Mouse (Mus musculus) cerebellum, postnatal 36 days (tissue): ENCODE data around the gene Mmd.

ENCODE experiments used
- DNase-seq, 2 experiments: peaks; one replicate each; pipeline ENCODE4 v3.0.0; 2021 to 2022; ENCODE audit warnings: mixed read lengths in 2 of 2

The Mmd gene

DNA sequence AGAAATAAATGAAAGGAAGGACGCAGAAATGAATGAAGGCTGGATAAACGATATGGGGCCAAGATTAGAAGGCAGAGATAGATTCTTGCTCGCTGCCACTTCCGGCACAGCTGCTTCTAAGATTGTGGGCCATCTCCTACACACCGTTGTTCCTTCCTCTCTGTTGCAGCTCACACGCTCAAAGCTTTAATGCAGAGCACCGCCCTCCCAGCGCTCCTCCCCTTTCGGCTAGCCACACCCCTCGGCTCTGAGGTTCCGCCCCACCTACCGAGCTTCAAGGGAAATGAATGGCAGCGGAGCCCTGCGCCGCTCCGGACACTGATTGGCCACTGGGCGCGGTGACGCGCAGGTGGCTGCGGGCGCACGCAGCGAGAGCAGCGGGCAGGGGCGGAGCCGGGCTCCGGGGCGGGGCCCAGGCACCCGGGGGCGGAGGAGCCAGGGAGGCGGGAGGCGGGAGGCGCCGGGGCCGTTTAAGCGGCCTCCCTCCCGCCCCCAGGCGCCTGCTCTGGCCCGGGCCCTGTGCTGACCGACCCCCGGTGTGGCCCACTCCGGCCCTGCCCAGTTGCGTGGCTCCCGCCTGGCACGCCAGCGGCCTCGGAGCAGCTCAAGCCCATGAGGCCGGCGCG is at the start of gene Mmd:
Mmd (plus strand) TSS at position 432 of the 626 bp plus-strand sequence.
- peak; percentile 92 to 96 for DNase-seq

DNA sequence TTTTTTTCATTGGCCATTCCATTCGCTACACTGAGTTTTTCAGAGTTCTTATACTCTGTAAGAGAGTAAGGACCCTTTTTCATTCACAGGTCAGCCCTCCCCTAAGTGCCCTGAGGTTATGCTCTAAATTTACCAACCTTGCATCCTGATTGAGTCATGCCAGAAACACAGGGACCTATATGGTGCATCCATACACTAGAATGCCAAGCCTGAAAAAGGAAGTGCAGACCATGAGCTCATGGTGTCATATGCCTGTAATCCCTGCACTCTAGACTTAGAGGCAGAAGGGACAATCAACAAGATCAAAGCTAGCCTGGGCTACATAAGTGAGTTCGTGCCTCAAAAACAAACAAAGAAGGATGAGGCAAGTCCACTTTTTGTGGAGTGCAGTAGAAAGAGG is 48.4 kb upstream of the Mmd start:
- no peak for DNase-seq

DNA sequence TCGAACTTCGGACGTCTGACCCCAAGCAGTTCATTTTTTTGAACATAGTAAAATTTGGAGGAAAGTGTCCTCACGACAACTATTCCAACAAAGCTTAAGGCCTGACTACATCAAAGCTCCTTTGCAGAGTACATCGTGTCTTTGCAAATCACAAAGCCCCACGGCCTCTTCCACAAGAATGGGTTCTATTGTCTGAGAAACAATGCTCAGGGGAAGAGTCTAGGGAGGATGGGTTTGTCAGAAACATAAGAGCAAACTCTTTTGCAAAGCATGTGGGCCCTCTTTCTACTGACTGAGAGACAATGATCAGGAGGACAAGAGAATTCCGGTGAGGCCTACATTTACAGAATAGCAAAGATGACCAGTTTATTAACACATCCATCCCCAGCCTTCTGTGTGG is 35.0 kb upstream of the Mmd start:
- DNase-seq, result no peak

DNA sequence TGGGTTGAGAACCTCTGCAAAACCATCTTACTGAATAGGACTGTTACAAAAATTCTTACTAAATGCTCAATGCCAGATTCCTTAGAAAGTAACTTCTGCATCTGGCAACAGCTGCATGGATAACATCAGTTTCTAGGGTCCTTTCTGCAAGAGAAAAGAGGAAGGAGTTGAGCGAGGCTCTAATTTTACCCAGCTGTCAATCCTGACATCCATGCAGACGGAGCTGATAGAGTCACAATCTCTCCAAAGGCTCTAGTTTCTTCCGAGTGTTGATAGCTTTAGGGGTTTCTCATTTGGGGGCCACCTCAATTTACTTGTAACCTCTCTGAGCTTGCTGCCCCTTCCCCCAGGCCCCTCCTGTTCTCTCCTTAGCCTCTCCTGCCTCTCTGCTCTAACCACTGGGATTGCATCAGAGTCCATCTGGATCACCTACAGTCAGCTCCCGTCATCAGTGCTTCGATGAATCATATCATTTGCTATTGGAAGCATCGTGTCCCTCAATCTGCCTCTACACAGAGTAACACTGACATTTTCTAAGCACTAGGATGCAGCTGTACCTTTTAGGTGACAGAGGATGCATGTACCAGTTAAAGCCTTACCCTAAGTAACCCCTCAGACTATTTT is 29.1 kb upstream of the Mmd start:
- no peak for DNase-seq

DNA sequence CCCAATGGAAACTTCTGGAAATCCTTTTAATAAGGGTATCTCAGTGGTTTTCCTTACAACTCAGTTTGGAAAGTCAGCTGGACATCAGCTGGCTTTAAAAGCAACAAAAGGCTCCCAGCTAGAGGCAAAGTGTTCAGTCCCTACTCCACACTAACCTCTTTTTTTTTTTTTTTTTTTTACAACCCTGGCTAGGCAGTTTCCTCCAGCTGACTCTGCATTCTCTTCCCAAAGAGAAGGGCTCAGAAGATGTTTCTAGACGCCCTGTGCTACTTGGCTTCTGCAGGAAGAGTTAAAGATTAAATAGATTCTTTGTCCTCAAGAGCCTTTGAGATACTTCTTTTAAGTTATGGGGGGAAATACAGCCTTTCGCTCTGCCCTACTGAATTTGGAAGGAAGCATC is 28.5 kb upstream of the Mmd start:
- no peak for DNase-seq

DNA sequence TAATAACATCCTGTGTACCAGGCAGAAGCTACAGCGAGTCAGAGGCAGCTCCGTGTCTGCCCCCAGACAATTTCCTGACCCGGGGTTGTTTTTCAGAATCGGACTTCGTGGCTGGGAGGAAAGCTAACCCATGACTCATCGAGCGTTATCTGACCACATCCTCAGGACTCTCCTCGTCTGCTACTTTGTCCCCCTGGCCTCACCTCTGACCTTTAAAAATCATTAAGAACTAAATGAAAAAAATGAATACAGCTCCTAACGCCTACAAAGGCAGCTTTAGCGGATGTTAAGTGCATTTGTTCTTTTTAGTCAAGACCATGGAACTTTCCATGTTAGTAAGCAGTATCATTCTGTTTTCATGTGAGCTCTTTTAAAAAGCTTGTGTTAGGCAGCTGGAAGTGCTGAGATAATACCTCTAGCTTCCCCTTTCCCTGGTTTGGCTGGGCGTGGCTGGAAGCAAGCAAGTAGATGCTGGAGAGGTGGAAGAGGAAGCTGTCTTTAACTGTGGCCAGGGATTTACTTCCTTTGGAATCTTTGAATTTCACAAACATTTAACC is 24.3 kb upstream of the Mmd start:
- DNase-seq, result no peak

DNA sequence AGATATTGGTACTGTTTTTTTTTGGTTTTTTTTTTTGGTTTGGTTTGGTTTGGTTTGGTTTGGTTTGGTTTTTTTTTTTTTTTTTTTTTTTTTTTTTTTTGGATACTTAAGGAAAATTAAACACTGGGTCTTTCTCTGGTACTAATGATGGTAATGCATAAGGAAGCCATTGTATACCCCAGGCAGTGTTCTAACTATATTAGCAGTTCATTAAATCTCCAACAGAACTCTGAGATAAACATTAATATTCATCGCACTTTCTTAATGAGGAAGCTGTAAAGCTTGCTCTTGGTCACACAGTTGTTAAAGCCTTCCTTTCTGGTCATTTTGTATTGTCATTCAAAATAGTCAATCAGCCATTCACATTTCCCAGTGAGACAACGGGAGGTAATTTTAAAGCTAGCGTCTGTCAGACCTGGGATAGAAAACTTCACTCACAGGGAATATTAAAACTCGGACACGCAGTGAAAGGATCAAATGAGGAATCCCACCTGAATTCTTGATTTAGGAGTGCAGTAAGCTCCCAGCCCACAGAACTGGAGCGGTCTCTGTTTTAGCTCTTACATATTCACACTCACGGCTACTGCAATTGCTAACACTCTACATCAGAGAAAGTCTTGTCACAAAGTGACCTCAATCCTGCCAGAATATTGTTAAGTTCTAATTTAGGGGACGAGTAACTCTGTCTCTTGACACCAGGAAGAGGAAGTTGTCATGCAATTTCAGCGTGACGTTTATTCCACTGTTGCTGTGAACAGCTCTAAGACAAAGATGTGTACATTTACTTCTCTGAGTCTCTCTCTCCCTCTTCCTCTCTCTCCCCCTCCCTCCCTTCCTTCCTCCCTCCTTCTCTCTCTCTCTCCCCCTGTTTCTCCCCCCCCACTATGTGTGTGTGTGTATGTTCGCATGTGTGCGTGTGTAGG is 22.0 kb upstream of the Mmd start:
- no peak for DNase-seq

DNA sequence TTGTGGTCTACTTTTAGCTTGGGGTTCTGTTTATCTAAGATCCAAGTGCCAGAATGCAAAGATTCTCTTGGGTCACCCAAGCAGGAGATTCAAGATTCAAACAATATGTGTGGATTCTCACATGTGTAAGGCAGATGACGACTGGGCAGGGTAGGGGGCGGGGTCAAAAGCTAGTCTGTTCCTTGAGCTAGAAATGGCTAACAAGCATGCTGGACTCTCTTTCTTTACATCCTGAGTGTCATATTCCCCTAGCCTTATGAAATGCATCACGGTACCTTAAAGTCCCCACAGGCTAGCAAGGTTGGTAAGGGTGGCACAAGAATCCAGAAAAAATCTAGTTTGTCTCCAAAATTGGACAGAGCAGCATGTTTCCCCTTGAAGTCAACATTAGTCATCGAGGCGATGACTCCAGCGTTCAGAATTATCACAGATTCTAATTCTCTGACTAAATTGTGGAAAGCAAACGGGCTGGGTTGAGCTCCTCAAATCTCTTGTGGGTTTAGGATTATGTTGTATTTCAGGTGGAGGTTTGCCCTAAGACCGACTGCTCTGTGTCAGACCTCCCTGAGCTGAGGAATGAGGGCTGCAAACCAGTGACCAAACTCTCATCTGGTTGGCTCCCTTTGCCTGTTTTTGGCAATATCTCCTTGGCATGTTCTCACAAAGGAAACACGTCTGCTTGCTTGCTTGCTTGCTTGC is 20.9 kb upstream of the Mmd start:
- DNase-seq, result no peak

DNA sequence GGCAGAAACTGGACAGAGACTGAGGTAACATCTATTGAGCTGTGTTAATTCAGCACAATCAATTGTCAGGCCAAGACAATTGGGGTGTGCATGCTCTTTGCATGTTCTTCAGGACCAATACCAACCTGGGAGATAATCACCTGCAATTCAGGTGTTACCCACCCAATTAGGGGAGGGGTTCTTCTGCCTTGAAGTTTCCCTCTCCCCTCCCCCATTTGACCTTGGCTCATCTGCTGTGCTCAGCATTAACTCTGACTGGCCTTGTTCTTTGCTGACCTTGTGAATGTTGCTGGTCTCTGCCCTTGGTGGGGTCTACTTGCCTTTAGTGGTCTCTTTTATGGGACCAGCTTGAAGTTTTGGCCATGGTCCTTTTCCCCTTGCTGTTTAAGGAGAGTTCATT is 19.5 kb upstream of the Mmd start:
- DNase-seq, result no peak

DNA sequence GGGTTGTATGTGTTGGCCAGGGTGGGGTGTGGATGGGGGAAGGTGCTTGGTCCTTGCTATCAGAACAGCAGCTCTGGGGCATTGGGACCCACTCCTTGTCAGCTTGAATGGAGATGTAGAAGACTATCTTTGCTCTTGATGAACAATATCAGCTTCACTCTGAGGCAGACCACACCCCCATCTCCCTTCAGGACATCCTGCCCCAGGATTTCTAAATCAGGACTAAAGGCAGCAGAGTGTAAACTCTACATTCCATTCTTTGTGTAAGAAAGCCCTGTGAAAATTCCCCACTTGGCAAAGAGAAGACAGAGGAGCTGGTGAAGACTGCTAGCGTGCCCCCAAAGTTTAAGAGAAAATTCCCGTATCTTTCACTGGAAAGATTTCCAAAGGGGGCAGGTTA is 18.6 kb upstream of the Mmd start:
- no peak for DNase-seq

DNA sequence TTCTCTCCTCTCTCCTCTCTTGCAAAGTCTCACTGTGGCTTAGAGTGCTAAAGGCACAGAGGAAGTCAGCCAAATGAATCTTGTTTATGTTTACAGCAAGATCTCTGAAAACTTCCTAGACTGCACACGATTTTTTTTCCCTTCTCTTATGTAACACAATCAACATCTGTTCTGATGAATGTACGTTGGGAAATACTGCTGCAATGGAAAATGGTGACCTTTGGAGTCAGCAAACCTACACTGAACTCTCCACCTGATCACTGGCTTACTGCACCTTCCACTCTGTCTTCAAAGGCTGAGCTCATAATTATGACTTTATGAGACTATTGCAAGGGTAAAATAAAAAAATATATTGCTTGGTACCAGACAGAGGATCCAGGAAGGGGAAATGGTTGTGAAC is 17.6 kb upstream of the Mmd start:
- no peak for DNase-seq

DNA sequence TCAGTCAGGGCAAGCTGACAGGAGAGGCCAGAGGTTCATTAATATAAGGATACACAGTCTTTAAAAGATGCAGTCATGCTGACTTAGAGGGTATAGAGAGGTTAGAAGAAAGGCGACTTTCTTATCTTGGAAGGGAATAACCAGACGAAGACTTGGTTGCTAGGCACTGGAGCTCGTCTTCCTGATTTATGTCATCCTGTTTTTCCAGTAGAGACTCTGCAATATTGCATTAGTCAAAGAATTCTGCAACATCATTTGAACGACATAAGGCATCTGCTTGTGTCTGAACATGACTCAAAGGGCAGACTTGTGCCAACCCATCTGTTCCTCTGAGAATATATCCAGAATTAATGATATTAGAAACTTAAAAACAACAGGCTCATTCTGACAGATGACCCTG is 16.6 kb upstream of the Mmd start:
- no peak for DNase-seq

DNA sequence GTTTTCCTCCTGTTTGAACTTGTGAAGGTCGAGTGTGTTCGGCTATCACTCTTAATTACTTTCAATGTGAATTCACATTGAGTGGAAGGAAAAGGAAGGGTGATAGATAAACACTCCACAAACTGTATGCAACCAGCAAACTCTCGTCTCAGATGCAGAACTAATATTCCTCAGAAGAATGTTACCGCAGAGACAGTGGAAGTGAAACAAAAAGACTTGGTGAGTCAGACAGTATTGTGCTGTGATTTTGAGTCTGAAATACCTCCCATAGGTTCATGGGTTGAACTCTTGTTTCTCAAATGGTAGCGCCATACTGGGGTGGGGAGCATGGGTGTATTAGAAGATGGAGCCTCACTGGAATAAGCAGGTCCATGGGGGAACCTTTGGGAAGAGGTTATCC is 14.0 kb upstream of the Mmd start:
- no peak for DNase-seq

DNA sequence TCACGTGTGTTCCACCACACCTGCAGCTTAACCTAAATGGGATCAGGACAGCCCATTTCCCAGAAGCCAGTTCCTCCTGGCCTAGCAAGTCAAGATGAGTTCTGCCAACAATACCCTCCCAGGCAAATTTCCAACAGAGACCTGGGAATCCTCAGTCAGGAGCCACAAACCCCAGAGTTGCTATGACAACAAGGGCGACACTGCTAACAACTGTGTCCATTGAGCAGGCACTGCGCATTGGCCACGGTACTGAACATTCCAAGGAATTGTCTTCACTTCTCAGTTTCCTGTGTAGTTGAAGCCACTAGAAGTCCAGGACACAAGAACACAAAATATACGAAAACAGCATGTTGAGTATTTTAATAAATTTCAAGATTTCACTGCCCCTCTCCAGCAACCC is 11.6 kb upstream of the Mmd start:
- no peak for DNase-seq

DNA sequence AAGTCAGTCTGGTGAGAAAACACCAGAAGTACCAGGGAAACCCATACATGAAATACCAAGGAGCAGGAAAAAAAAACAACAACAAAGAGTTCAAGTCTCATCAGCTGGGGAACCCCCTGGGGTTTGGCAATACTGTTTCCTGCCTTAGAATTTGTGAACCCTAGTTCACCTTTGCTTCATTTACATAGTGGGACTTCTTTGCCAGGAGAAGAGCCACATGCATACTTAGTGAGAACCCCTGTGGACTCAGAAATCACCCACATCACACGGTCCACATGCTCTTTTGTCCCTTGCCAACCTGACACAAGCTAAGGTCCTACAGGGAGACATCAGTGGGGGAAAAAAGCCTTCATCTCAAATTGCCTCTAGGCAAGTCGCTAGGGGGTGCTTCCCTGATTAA is 10.6 kb upstream of the Mmd start:
- DNase-seq, result no peak

DNA sequence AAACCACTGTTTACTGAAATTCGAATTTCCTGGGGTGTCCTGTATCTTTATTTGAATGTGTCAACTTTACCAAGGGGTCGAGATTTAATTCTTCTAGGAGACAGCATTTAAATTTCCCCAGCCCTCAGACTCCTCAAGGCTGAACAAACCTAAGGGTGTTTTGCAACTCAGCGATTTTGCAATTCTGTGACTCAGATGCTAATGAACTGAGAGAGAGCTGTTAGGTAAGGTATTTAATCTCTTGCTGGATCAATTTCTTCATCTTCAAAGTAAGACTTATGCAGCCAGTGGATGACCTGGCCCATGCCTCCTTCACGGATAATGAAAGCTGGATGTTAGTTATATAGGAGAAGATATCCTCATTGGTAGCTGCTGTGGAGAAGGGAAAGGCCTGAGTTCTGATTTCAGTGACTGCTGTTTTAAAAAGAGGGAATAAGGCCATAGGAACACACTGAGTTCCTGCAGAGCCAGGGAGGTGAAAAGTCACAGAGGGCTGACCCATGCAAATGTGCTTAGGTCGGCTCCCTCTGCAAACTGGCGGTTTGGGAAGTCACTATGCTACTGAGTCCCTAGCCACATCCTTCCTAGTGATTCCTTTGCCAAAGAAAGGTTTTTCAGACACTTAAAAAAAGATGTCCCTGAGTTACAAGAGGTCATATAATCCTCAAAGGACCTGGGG is 8.5 kb upstream of the Mmd start:
- no peak for DNase-seq

DNA sequence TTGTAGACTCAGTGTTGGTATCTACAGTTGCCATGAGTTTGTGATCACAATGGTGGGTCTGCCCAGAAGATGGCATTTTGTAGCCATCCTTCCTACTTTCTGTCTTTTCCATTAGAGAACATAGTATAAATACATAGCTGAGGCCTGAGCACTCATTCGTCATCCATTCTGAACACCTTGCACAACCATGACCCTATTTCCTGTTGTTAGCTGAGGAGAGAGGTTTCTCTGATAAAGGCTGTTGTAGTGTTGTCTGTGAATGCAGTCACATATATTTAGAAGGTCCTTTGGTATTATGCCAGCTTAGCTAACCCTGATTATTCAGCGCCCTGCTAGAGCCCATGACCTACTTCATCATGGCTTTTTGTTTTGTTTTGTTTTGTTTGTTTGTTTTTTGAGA is 7.4 kb upstream of the Mmd start:
- no peak for DNase-seq

DNA sequence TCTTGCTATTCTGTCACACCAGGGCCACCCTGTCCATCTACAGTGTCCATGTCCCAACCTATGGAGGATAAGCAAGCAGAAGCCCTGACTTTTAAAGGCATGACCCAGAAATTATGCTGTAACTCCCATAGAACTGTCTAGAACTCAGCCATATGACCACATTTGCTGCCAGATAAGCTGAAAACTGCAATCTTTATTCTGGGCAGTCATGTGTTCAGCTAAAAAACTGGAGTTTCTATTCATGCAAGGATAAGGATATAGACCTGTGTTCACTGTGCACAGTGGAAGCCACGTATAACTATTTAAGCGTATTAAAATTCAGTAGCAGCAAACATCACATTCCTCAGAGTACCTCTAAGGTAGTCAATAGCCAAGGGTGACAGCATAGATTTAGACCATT is 6.0 kb upstream of the Mmd start:
- DNase-seq, result no peak

DNA sequence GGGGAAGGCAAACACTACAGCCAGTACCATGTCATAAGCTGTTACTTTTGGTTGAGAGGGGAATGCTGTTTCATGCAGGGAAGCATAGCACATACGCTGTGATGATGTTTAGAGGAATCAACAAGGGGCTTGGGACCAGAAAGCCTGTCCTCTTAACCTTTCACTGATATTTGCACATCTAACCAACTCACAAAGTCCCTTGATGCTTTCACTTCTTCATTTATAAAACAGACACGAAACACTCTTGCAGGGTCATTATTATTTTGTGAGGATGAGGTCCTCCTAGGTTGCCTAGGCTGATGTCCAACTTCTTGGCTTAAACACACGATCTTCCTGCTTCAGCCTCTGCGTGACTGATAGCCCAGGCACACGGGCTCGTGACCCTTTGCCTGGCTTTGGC is 3.6 kb upstream of the Mmd start:
- DNase-seq, result no peak

DNA sequence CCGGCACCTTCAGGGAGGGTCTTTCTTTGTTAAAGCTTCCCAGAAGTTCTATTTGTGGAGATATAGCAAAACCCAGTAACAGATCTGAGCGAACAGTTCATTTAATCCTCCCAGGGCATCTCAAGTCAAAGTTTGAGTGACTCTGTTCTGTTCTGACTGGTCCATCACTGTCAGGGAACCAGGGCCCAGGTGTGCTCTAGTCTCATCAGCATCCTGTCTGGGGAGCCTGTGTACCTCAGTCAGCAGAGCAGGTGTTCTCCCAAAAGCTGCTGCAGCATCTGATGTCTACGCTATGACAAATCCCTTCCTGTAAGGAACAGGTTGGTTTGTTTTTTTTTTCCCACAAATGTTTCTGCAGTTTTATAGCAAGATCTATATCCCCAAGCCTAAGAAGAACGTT is 2.6 kb upstream of the Mmd start:
- no peak for DNase-seq

DNA sequence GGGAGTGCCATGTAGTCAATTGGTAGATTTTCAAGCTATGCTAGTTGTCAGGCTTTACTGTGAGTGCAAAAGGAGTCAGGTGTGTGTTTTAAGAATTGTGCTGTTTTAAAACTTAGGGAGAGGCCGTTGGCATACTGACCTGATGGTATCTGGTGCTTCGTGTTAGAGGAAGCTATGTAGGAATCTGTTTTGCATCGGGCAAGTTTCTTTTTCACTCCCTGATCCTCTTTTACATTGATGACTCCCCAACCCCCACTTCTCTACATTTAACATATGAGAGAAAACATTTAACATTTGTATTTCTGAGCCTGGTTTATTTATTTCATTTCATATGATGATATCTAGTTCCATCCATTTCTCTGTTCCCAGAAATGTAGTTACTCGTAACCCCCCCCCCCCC is 1.5 kb upstream of the Mmd start:
- no peak for DNase-seq

DNA sequence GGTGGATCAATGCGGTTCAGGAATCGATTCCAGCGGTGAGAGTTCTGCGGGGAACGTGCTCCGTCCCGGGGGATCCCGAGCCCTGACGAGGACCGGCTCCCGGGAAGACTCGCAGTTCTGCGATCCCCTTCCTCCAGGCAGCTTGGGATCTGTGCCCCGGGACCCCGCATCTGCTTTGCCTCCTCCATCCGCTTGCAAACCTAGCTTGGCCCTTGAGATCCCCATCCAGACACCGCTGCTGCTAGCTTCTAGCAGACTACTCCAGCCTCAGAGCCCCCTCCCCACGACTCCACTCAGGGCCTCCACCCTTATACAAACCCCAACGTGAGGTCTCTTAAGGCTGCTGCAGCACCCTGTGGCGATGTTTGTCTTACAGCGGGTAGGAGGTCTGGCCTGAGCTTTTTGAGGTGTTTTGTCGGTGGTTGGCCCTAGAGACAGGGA is 465 bp downstream of the Mmd start:
- no peak for DNase-seq

DNA sequence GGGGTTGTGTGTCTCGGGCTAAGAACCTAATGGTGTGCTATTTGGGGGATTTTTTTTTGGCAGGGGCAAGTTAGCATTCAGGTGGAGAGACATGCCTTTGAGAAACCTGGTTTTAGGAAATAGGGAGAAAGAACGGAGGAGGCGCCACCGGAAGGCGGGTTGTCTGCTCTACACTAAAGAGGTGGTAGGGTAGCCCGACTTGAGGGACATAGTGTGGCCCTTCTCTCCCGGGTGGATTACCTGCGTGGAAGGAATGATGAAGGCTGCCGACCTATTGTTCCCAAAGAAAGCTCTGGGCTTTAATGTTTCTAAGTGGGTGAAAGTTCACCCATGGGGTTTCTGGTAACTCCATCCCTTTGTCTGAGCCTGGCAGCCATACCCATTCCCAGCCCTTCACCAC is 933 bp downstream of the Mmd start:
- DNase-seq, result peak; percentile 6 to 13
